Mouse (Mus musculus) CD8-positive naive resting alpha-beta T cell, adult 2 months (primary cell): Measurements from ENCODE around the gene Atxn2.
A peak's percentile ranks its signal among the peaks of the same experiment; 100 is the strongest.
"Not testable (repeated sequence)": the region's sequence is repeated elsewhere in the genome, so short reads cannot be mapped to it uniquely, and the experiment has no call there.

ENCODE experiments used
- DNase-seq, 2 experiments: peaks; one replicate each; pipeline ENCODE4 v3.0.0; 2022; ENCODE audit warnings: low read depth in 2 of 2, low spot score in 2 of 2

Gene Atxn2

GRCm38 (mm10) chr5:121711174-121711927 is at the start of gene Atxn2:
Gene Atxn2 (plus strand): TSS chr5:121711337.
- DNase-seq, result peak; percentile 74 to 78

DNA sequence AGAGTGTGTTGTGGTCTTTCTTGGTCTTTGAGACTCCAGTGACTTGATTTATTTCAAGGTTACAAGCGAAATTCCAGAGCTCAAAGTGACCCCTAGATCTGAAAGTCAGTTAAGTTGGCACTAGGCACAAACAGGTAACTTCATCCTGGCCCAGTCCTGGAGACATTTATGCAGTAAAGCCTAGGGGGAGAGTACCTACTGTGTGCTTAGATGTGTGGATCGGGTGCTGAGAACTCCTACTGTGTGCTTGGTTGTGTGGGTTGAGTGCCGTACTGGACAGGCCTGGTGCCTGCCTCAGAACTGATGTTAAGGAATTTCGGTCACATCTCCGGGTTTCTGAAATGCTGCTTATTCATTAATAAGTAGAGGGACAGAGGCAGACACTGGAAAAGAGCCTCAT is 49.6 kb upstream of the Atxn2 start:
- DNase-seq, result no peak

DNA sequence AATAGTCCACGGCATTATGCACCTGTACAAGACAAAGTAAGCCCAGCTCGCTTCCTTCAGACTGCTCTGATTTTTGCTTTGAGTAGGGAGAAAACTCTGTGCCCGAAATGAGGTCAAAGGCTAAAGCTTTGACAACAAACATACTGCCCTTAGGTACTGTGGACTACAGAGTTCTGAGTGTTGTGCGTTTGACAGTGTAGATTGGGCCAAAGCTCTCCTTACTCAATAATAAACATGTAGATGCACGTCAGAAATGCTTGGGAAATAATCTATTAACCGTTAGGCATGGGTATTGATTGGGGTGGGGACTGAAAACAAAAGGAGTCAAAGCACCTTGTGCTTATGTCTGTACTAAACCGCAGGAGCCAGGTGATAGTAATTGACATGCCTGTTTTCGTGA is 47.7 kb upstream of the Atxn2 start:
- no peak for DNase-seq

DNA sequence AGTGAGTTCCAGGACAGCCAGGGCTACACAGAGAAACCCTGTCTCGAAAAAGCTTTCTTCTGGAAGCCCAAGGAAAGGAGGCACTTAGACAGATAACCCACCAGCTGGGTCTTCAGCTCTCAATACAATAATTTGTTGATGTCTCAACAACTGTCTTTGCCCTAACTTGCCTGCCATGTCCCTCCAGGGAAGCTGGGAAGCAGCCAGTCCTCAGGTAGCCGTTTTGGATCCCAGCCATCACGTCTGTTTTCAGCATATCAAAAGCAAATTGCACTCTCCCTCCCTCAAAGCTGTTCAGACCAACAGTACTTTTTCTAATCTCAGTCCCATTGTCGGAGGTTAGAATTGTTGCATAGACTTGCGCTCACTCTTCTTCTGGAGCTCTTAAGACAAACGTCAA is 47.1 kb upstream of the Atxn2 start:
- no peak for DNase-seq

DNA sequence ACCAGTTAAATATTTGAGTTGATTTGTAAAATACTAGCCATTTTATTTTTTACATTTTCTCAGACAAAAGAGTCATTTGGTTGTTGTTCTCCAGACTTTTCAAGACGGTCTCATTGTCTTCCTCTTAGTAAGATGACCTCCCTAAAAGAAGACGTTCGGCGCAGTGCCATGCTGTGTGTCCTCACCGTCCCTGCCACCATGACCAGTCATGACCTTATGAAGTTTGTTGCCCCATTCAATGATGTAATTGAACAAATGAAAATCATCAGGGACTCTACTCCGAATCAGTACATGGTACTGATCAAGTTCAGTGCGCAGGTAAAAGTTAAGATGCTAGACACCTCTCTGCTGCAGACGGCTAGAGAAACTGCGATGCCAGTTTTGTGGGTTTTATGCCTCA is 46.2 kb upstream of the Atxn2 start:
- no peak for DNase-seq

DNA sequence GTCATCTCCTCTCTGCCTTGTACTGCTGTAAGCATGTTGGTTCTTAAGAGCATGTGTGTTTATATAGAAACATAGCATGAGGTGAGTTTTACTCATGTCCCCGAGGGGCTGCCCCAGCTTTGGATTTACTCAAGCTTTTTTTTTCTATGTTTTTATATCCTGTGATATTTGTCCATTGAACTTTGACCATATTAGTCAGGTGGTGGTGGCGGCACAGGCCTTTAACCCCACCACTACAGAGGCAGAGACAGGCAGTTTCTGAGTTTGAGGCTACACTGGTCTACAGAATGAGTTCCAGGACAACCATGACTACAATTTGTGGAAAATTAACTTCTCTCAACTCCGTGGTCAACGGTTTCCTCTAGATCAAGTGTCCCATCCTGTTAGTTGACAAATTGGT is 44.1 kb upstream of the Atxn2 start:
- no peak for DNase-seq

DNA sequence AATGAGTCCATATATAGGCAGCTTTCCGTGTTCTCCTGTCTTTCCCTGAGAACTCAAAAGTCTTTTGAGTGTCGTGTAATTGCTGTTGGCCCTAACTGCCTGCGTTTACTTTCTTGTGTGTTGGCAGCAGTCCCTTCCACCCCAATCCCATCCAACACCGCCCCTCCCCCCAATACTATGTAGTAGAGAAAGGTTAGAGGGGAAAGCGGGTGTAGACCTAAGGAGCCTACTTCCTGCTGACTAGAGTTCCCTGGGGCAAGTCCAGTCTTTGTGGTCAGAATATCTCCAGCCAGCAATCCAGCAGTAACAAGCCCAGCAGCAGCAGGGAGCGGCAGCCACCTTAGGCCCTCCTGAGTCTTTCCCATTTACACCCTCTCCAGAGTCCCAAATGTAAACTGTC is 42.7 kb upstream of the Atxn2 start:
- no peak for DNase-seq

- DNase-seq, result peak; percentile 27 to 46
These were observed 40.7 kb upstream of the Atxn2 start for GRCm38 (mm10) chr5:121670412-121670811.

GRCm38 (mm10) chr5:121682250-121682649 is 28.9 kb upstream of the Atxn2 start:
- no peak for DNase-seq

GRCm38 (mm10) chr5:121685495-121685894 is 25.6 kb upstream of the Atxn2 start:
- DNase-seq, result no peak

DNA sequence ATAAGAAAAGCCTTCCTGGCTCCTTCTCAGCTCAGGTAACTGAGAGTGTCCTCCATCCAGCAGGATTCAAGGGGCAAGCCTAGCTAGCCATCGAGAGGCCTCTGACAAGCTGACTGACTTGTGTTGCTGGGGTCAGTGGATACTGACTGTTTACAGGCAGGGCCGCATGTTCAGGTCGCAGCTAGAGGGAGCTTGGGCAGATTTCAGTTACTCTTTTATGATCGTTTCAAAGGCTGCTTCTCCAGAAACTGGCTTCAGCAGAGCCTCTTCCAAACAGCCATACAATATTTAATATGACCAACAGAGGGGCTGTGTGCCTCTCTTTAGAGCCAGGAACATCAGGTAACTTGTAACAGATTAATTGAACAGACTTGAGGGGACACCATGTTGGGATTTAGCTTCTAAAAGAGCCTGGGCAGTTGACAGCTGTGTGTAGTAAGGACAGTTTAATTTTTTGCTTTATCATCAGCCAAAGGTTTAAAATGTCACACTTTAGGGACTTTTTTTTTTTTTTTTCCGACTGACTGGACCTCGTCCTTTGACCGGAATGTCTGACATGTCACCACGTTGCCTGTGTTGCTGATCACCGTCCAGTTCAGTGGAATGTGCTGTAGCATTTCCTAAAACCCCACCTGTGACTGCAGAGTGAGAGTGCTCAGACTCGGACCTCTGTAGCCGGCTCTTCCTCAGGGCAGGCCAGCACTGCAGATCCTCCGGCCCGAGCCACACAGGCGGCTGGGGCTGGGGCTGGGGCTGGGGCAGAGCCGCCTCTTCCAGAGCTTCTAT is 24.8 kb upstream of the Atxn2 start:
- no peak for DNase-seq

DNA sequence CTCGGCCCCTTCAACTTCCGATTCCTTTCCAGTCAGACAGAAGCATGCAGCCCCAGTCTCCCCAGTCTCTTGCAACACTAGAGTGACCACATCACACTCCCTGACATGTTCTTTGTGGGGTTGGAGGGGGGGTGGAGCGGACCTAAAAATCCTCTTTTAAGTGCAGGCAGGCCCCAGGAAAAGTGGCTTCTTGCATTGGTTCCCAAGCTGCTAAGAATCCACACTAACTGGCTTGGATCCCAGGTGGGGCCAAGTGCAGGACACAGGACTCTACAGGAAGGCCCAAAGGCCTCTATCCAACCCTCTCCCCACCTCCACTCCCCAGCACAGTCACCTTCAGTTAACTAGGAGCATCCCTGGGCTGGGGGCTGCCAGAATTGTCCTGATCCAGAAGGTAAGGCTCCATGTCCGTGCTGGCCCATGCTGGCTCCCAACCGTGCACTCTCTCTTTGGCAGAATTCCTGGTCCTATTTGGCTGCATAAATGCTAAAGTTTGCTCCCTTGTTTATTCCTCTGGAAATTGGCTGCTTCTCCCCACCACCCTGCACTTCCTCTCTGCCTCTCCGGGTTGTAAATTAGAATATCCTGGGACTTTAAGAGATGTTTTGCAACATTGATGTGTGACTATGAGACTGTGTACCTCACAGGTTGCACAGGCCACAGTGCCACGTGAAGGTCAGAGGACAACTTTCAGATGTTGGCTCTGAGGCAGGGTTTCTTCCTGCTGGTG is 20.5 kb upstream of the Atxn2 start:
- no peak for DNase-seq

GRCm38 (mm10) chr5:121691436-121691835 is 19.7 kb upstream of the Atxn2 start:
- DNase-seq, result not testable (repeated sequence)

DNA sequence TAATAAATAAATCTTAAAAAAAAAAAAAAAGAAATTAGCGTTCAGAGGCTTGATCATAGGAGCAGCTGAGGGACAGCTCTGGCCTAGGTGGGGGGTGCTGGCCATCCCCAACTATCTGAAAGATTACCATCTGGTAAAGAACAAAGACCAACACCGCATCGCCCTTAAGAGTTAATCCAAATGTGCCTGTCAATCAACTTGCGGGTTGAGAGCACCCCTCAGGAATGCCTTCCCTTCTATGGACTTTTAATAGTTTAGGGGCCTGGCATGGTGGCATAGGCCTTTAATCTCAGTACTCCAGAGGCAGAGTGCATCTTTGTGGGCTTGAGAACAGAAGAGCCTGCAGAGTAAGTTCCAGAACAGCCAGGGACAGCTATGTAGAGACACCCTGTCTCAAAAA is 18.2 kb upstream of the Atxn2 start:
- DNase-seq, result no peak

DNA sequence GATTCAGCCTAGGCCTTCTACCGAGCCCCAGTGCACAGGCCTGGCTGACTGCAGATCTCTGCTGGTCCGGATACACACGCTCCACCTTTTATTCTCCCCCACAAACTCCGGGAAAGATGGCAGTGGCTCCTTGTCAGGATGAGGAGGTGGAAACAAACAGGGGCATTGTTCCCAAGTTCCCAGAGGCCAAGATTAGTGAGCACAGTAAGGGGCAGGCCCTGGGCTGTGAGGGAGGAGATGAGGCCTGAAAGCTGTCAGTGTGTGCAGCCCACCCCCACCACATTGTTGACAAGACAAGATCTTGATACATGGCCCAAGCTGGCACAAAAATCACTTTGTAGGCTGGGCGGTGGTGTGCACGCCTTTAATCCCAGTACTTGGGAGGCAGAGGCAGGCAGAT is 14.4 kb upstream of the Atxn2 start:
- DNase-seq, result no peak

GRCm38 (mm10) chr5:121699891-121700290 is 11.2 kb upstream of the Atxn2 start:
- DNase-seq, result no peak

- DNase-seq, result no peak
These were observed 10.6 kb upstream of the Atxn2 start for GRCm38 (mm10) chr5:121700496-121700895.

- DNase-seq, result no peak
These were observed 9.9 kb upstream of the Atxn2 start for GRCm38 (mm10) chr5:121701111-121701769.

GRCm38 (mm10) chr5:121703341-121703740 is 7.8 kb upstream of the Atxn2 start:
- no peak for DNase-seq

- no peak for DNase-seq
These were observed 6.5 kb upstream of the Atxn2 start for GRCm38 (mm10) chr5:121704512-121705248.

GRCm38 (mm10) chr5:121710402-121710801 is 735 bp upstream of the Atxn2 start:
- no peak for DNase-seq
